Mouse (Mus musculus): ENCODE measurements around the gene Fam166a. TPM values are rescaled to one million over a fixed set of nuclear protein-coding genes. Genes with fewer than 3 reads are reported as not detected.

Gene Fam166a
- polyA plus RNA-seq, 1 experiment: 0.55 TPM

DNA sequence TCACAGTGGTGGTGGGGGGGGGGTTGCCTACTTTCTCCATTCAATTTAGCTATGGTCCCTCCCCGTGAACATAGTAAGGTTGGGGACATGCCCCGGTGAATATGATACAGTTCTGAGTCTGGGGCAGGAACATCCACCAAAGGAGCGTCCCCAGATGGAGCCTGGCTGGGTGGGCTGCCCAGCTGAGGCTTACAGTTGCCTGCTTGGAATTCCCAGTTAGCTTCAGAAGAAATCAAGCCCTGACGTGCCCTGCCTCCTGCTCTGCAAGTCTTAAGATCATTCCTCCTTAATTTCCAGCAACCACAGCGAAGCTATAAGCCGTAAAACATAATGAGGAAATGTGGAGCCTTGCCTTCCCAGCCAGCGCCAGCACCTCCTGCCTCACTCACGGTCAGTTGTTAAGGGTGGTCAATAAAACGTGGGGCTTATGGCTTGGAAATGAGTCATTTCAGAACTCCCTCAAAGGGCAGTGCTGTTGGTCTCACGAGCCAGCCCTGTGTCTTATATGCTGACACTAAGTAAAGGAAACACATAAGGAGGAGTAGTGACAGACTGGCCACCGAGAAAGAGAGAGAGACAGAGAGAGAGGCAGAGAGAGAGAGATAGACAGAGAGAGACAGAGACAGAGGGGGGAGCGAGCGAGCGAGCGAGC is 38.9 kb upstream of the Fam166a start:
- Histone ChIP-seq H3K27me3 (replicated peaks; ENCODE audit: control insufficient read depth, insufficient read depth, low read length) (no peaks in the 10 kb centered on the region), H3K36me3 (ENCODE audit: control insufficient read depth, insufficient read depth, low read length) (no peaks in the 10 kb centered on the region), H3K4me1 (ENCODE audit: control insufficient read depth, insufficient read depth, low read length) (peaks cover 26% of the 10 kb centered on the region), H3K27ac (ENCODE audit: insufficient read depth, low read depth, low read length) (peak overlapping the region; percentile 19; the same call in 1 of the 2 replicates), H3K4me3 (ENCODE audit: insufficient read depth, low read depth, low read length) (peak overlapping the region; percentile 13; the same call in 1 of the 2 replicates)
- WGBS: 51% methylated on average over 15 of the region's 15 CpGs
- no peak for DNase-seq
- TF ChIP-seq POLR2A (IDR thresholded peaks at IDR 0.05; ENCODE audit: low read depth, low read length) (no peak), CTCF (conservative IDR thresholded peaks at IDR 0.05; ENCODE audit: insufficient read depth, insufficient read length, low read depth, low read length) (no peak)

DNA sequence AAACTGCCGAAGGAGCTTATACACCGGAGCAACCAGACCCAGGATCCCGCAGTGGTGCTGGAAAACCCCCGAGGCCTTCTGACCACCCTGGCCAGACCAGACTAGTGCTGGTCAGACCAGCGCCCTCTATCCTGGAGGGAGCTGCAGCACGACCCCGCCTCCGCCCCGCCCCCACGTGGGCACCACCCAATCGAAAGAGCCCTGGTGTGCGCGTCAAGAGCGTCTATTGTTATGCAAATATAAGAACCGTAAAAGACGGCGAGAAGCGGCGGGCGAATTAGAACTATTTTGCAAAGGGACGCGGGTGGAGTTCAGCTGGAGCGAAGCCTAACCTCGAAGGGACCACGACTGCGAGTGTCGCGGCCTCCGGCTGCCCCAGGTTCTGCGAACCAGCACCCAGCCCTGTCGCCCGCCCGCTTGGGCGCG is 38.1 kb upstream of the Fam166a start, which contains the start of gene Nrarp:
Nrarp (plus strand) TSS at position 281 of the 426 bp plus-strand sequence.
- Histone ChIP-seq H3K4me3 (ENCODE audit: insufficient read depth, low read depth, low read length) (peak within 1 kb of the TSS; percentile 67), H3K4me1 (ENCODE audit: control insufficient read depth, insufficient read depth, low read length) (peaks cover 22% of the 10 kb centered on the region), H3K27me3 (replicated peaks; ENCODE audit: control insufficient read depth, insufficient read depth, low read length) (no peaks in the 10 kb centered on the region), H3K27ac (ENCODE audit: insufficient read depth, low read depth, low read length) (peak within 1 kb of the TSS; percentile 19), H3K36me3 (ENCODE audit: control insufficient read depth, insufficient read depth, low read length) (no peaks in the 10 kb centered on the region)
- under 1% methylated on average over 35 of the region's 35 CpGs for WGBS
- no peak for TF ChIP-seq POLR2A (IDR thresholded peaks at IDR 0.05; ENCODE audit: low read depth, low read length)
- TF ChIP-seq CTCF (conservative IDR thresholded peaks at IDR 0.05; ENCODE audit: insufficient read depth, insufficient read length, low read depth, low read length): no peak; the same call in 1 of the 2 replicates
- peak; percentile 96 for DNase-seq

DNA sequence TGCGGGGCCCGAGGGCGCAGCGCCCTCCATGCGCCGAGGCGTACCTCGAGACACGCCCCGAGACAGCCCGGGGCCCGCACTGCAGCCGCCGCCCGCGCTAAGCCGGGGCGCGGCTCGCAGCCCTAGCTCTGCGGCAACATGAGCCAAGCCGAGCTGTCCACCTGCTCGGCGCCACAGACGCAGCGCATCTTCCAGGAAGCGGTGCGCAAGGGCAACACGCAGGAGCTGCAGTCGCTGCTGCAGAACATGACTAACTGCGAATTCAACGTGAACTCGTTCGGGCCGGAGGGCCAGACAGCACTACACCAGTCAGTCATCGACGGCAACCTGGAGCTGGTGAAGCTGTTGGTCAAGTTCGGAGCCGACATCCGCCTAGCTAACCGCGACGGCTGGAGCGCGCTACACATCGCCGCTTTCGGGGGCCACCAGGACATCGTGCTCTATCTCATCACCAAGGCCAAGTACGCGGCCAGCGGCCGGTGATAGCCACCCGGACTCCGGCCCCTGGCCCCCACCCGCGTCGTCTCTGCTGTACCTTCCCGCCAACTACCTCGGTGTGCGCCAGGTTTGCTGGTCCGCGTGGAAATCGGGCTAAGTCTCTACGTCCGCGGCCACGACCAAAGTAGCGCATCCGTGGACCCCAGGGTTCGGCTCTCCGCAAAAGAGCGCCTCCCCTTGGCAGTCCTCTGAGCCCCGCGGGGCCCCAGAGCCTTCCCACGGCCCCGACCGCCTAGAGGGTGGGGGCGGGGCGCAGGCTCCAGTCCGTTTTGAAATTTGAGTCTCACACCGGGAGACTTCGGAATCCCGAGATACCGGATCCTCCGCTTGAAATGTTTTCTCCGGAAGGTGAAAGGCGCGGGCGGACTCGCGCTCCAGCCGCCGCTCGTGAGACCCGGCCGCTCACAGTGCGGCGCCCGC is 37.3 kb upstream of the Fam166a start:
- no peaks in the 10 kb centered on the region for H3K36me3 ChIP-seq (ENCODE audit: control insufficient read depth, insufficient read depth, low read length)
- under 1% methylated on average over 100 of the region's 100 CpGs for WGBS
- H3K27me3 ChIP-seq (replicated peaks; ENCODE audit: control insufficient read depth, insufficient read depth, low read length): no peaks in the 10 kb centered on the region
- peak overlapping the region; percentile 1 for H3K27ac ChIP-seq (ENCODE audit: insufficient read depth, low read depth, low read length)
- H3K4me3 ChIP-seq (ENCODE audit: insufficient read depth, low read depth, low read length): peak overlapping the region; percentile 67
- DNase-seq: peak; percentile 44
- H3K4me1 ChIP-seq (ENCODE audit: control insufficient read depth, insufficient read depth, low read length): peaks cover 15% of the 10 kb centered on the region
- no peak for TF ChIP-seq POLR2A (IDR thresholded peaks at IDR 0.05; ENCODE audit: low read depth, low read length)
- TF ChIP-seq CTCF (conservative IDR thresholded peaks at IDR 0.05; ENCODE audit: insufficient read depth, insufficient read length, low read depth, low read length): no peak

DNA sequence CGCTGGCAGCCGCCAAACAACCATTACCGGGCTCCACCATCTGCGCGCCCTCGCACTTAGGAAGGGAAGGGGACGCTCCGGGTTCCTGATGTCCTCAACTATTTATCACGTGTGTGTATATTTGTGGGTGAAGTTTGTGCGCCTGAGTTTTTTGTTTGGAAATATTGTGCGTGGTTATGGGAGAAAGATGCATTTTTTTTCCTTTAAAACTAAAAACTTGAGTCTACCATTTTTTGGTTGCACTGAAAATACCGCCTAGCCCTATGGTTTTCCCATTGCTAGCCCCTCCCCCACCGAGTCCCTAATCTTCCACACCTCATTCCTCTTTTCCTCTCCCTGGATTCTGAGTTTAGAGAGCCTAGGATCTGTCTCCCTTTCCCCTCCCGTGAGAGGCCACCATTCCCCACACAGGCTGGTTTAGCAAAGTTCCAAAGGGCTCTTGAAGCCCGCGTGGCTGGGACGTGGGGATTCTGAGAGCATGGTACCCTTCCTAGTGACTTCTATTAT is 36.6 kb upstream of the Fam166a start:
- no peaks in the 10 kb centered on the region for H3K36me3 ChIP-seq (ENCODE audit: control insufficient read depth, insufficient read depth, low read length)
- H3K27ac ChIP-seq (ENCODE audit: insufficient read depth, low read depth, low read length): no peak overlapping the region
- no peak for DNase-seq
- H3K27me3 ChIP-seq (replicated peaks; ENCODE audit: control insufficient read depth, insufficient read depth, low read length): no peaks in the 10 kb centered on the region
- TF ChIP-seq CTCF (conservative IDR thresholded peaks at IDR 0.05; ENCODE audit: insufficient read depth, insufficient read length, low read depth, low read length): no peak
- no peak for TF ChIP-seq POLR2A (IDR thresholded peaks at IDR 0.05; ENCODE audit: low read depth, low read length)
- H3K4me1 ChIP-seq (ENCODE audit: control insufficient read depth, insufficient read depth, low read length): peaks cover 11% of the 10 kb centered on the region
- 6% methylated on average over 17 of the region's 17 CpGs for WGBS
- H3K4me3 ChIP-seq (ENCODE audit: insufficient read depth, low read depth, low read length): peak overlapping the region; percentile 67

DNA sequence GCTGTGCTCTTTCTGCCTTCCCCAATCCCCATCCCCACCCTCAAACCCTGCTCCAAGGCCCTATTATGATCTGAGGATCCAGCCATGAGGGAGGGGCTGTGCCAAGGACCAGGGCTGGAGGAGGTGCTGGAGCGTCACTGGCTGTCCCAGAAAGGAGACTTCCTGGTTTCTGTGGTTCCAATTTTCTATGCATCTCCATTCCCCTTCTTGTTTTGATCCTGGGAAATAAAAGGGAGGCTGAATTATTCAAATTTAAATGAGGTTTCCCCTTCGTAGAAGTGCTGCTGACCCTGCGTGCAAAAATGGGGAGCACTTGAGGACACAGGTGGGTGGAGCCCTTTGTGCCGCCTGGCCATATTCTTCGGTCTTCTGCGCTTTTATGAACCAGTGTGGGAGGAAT is 35.9 kb upstream of the Fam166a start:
- no peaks in the 10 kb centered on the region for H3K36me3 ChIP-seq (ENCODE audit: control insufficient read depth, insufficient read depth, low read length)
- H3K4me3 ChIP-seq (ENCODE audit: insufficient read depth, low read depth, low read length): peak overlapping the region; percentile 35; the same call in 1 of the 2 replicates
- 54% methylated on average over 6 of the region's 6 CpGs for WGBS
- H3K27ac ChIP-seq (ENCODE audit: insufficient read depth, low read depth, low read length): no peak overlapping the region
- peaks cover 3% of the 10 kb centered on the region for H3K4me1 ChIP-seq (ENCODE audit: control insufficient read depth, insufficient read depth, low read length)
- DNase-seq: no peak
- no peak for TF ChIP-seq POLR2A (IDR thresholded peaks at IDR 0.05; ENCODE audit: low read depth, low read length)
- TF ChIP-seq CTCF (conservative IDR thresholded peaks at IDR 0.05; ENCODE audit: insufficient read depth, insufficient read length, low read depth, low read length): no peak
- no peaks in the 10 kb centered on the region for H3K27me3 ChIP-seq (replicated peaks; ENCODE audit: control insufficient read depth, insufficient read depth, low read length)

DNA sequence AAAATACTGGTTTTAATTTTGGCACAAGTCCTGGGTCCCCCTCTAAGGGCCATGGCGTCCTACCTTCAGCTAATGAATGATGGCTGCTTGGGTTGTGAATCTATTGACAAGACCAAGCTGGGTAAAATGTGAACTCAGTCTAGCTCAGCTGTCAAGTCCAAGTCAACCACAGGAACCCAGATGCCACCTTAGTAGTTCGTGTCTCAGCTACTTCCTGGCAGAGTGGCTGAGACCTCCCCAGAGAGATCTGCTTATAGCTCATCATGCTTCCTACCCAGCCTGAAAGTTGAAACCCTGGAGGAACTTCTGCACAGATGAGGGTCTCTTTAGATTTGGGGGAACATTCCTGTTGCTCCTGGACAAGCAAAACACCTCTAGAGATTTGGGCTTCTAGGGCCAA is 35.2 kb upstream of the Fam166a start:
- Histone ChIP-seq H3K27me3 (replicated peaks; ENCODE audit: control insufficient read depth, insufficient read depth, low read length) (no peaks in the 10 kb centered on the region), H3K4me3 (ENCODE audit: insufficient read depth, low read depth, low read length) (no peak overlapping the region), H3K36me3 (ENCODE audit: control insufficient read depth, insufficient read depth, low read length) (no peaks in the 10 kb centered on the region), H3K27ac (ENCODE audit: insufficient read depth, low read depth, low read length) (no peak overlapping the region), H3K4me1 (ENCODE audit: control insufficient read depth, insufficient read depth, low read length) (no peaks in the 10 kb centered on the region; the same call in 1 of the 2 replicates)
- DNase-seq: no peak
- no peak for TF ChIP-seq CTCF (conservative IDR thresholded peaks at IDR 0.05; ENCODE audit: insufficient read depth, insufficient read length, low read depth, low read length)
- no peak for TF ChIP-seq POLR2A (IDR thresholded peaks at IDR 0.05; ENCODE audit: low read depth, low read length)
- WGBS: 71% methylated on average over 2 of the region's 2 CpGs

Measured in kidney, adult 2 months (tissue).